Mouse (Mus musculus): Measurements from ENCODE around the gene Hoxd1. TPM values are rescaled to one million over a fixed set of nuclear protein-coding genes. Genes with fewer than 3 reads are reported as not detected.
A peak's percentile ranks its signal among the peaks of the same experiment; 100 is the strongest.

The Hoxd1 gene
- polyA plus RNA-seq, 1 experiment: not detected

- Histone ChIP-seq H3K27me3 (ENCODE audit: control insufficient read depth, insufficient read depth, low read length) (peaks cover 49% of the 10 kb centered on the region), H3K27ac (ENCODE audit: insufficient read depth, low read depth, low read length) (no peak overlapping the region), H3K4me1 (ENCODE audit: control insufficient read depth, insufficient read depth, insufficient read length, low read length) (peaks cover 7% of the 10 kb centered on the region), H3K4me3 (ENCODE audit: low read depth, low read length) (peak overlapping the region; percentile 23; the same call in 1 of the 2 replicates), H3K36me3 (ENCODE audit: control insufficient read depth, insufficient read depth, low read length) (no peaks in the 10 kb centered on the region)
- 30% methylated on average over 25 of the region's 25 CpGs for WGBS
- TF ChIP-seq CTCF (IDR thresholded peaks at IDR 0.05; ENCODE audit: extremely low read depth, insufficient read length, insufficient replicate concordance, low read depth, low read length) (no peak), POLR2A (IDR thresholded peaks at IDR 0.05; ENCODE audit: low read depth, low read length) (no peak)
Observed at GRCm38 (mm10) chr2:74727640-74728302, 35.0 kb upstream of the Hoxd1 start.

- Histone ChIP-seq H3K27ac (ENCODE audit: insufficient read depth, low read depth, low read length) (no peak overlapping the region), H3K36me3 (ENCODE audit: control insufficient read depth, insufficient read depth, low read length) (no peaks in the 10 kb centered on the region), H3K4me3 (ENCODE audit: low read depth, low read length) (no peak overlapping the region), H3K27me3 (ENCODE audit: control insufficient read depth, insufficient read depth, low read length) (peaks cover 51% of the 10 kb centered on the region), H3K4me1 (ENCODE audit: control insufficient read depth, insufficient read depth, insufficient read length, low read length) (peaks cover 7% of the 10 kb centered on the region)
- no peak for TF ChIP-seq CTCF (IDR thresholded peaks at IDR 0.05; ENCODE audit: extremely low read depth, insufficient read length, insufficient replicate concordance, low read depth, low read length)
- no peak for TF ChIP-seq POLR2A (IDR thresholded peaks at IDR 0.05; ENCODE audit: low read depth, low read length)
- 39% methylated on average over 13 of the region's 13 CpGs for WGBS
Observed at GRCm38 (mm10) chr2:74728303-74728680, 34.5 kb upstream of the Hoxd1 start.

GRCm38 (mm10) chr2:74730331-74730730, 32.4 kb upstream of the Hoxd1 start:
- H3K27me3 ChIP-seq (ENCODE audit: control insufficient read depth, insufficient read depth, low read length): peaks cover 66% of the 10 kb centered on the region
- no peak overlapping the region for H3K4me3 ChIP-seq (ENCODE audit: low read depth, low read length)
- H3K36me3 ChIP-seq (ENCODE audit: control insufficient read depth, insufficient read depth, low read length): no peaks in the 10 kb centered on the region
- H3K4me1 ChIP-seq (ENCODE audit: control insufficient read depth, insufficient read depth, insufficient read length, low read length): peaks cover 3% of the 10 kb centered on the region; the same call in 1 of the 2 replicates
- no peak overlapping the region for H3K27ac ChIP-seq (ENCODE audit: insufficient read depth, low read depth, low read length)
- WGBS: 41% methylated on average over 8 of the region's 8 CpGs
- no peak for TF ChIP-seq CTCF (IDR thresholded peaks at IDR 0.05; ENCODE audit: extremely low read depth, insufficient read length, insufficient replicate concordance, low read depth, low read length)
- TF ChIP-seq POLR2A (IDR thresholded peaks at IDR 0.05; ENCODE audit: low read depth, low read length): no peak

GRCm38 (mm10) chr2:74731055-74731454, 31.7 kb upstream of the Hoxd1 start:
- H3K27me3 ChIP-seq (ENCODE audit: control insufficient read depth, insufficient read depth, low read length): peaks cover 70% of the 10 kb centered on the region
- H3K27ac ChIP-seq (ENCODE audit: insufficient read depth, low read depth, low read length): no peak overlapping the region
- TF ChIP-seq POLR2A (IDR thresholded peaks at IDR 0.05; ENCODE audit: low read depth, low read length) (no peak), CTCF (IDR thresholded peaks at IDR 0.05; ENCODE audit: extremely low read depth, insufficient read length, insufficient replicate concordance, low read depth, low read length) (no peak)

GRCm38 (mm10) chr2:74731799-74732512, 30.8 kb upstream of the Hoxd1 start:
- no peak overlapping the region for H3K4me3 ChIP-seq (ENCODE audit: low read depth, low read length)
- no peaks in the 10 kb centered on the region for H3K36me3 ChIP-seq (ENCODE audit: control insufficient read depth, insufficient read depth, low read length)
- WGBS: 31% methylated on average over 9 of the region's 9 CpGs
- H3K27ac ChIP-seq (ENCODE audit: insufficient read depth, low read depth, low read length): no peak overlapping the region
- peaks cover 3% of the 10 kb centered on the region; the same call in 1 of the 2 replicates for H3K4me1 ChIP-seq (ENCODE audit: control insufficient read depth, insufficient read depth, insufficient read length, low read length)
- TF ChIP-seq CTCF (IDR thresholded peaks at IDR 0.05; ENCODE audit: extremely low read depth, insufficient read length, insufficient replicate concordance, low read depth, low read length) (no peak), POLR2A (IDR thresholded peaks at IDR 0.05; ENCODE audit: low read depth, low read length) (no peak)
- H3K27me3 ChIP-seq (ENCODE audit: control insufficient read depth, insufficient read depth, low read length): peaks cover 69% of the 10 kb centered on the region

More at GRCm38 (mm10) chr2:74731055-74731454, 31.7 kb upstream of the Hoxd1 start:
- Histone ChIP-seq H3K4me1 (ENCODE audit: control insufficient read depth, insufficient read depth, insufficient read length, low read length) (peaks cover 3% of the 10 kb centered on the region; the same call in 1 of the 2 replicates), H3K4me3 (ENCODE audit: low read depth, low read length) (no peak overlapping the region), H3K36me3 (ENCODE audit: control insufficient read depth, insufficient read depth, low read length) (no peaks in the 10 kb centered on the region)

GRCm38 (mm10) chr2:74732513-74733316, 30.1 kb upstream of the Hoxd1 start:
- no peak overlapping the region for H3K27ac ChIP-seq (ENCODE audit: insufficient read depth, low read depth, low read length)
- H3K27me3 ChIP-seq (ENCODE audit: control insufficient read depth, insufficient read depth, low read length): peaks cover 68% of the 10 kb centered on the region
- WGBS: 7% methylated on average over 52 of the region's 52 CpGs
- peak overlapping the region; percentile 40 for H3K4me3 ChIP-seq (ENCODE audit: low read depth, low read length)
- H3K36me3 ChIP-seq (ENCODE audit: control insufficient read depth, insufficient read depth, low read length): no peaks in the 10 kb centered on the region
- TF ChIP-seq CTCF (IDR thresholded peaks at IDR 0.05; ENCODE audit: extremely low read depth, insufficient read length, insufficient replicate concordance, low read depth, low read length): no peak
- TF ChIP-seq POLR2A (IDR thresholded peaks at IDR 0.05; ENCODE audit: low read depth, low read length): no peak
- peaks cover 2% of the 10 kb centered on the region; the same call in 1 of the 2 replicates for H3K4me1 ChIP-seq (ENCODE audit: control insufficient read depth, insufficient read depth, insufficient read length, low read length)
